In genomic region chr13:101540391-101541191, GRCm38 (mm10) we compare ENCODE assay signal across 8 mouse cellular contexts.
DNase-seq lines count a peak whose midpoint lies in the region; ATAC-seq and TF ChIP-seq lines count a peak whose summit lies in the region.

No protein-coding gene starts in this region.

- no peak overlapping the region for H3K9ac ChIP-seq in hindbrain, embryonic 11.5 days (ENCODE audit: low read depth, low read length)
- no peak overlapping the region for H3K9ac ChIP-seq in hindbrain, embryonic 12.5 days
- H3K9ac ChIP-seq in CH12.LX (ENCODE audit: insufficient read depth, low read depth) = no peak overlapping the region
- H3K9ac ChIP-seq in embryonic facial prominence, embryonic 15.5 days = no peak overlapping the region

- no peak overlapping the region for H3K4me2 ChIP-seq in hindbrain, embryonic 11.5 days (replicated peaks; ENCODE audit: low read depth, low read length)
- no peak overlapping the region for H3K4me2 ChIP-seq in hindbrain, embryonic 12.5 days (replicated peaks)
- peak overlapping the region; percentile 13; the same call in 1 of the 2 replicates for H3K4me2 ChIP-seq in CH12.LX (ENCODE audit: insufficient read depth, low read depth, poor library complexity, severe bottlenecking)
- peak overlapping the region; percentile 28 for H3K4me2 ChIP-seq in embryonic facial prominence, embryonic 15.5 days (replicated peaks)

- H3K4me1 ChIP-seq in hindbrain, embryonic 11.5 days (replicated peaks; ENCODE audit: control insufficient read depth, insufficient read depth, low read length) = no peaks in the 10 kb centered on the region
- H3K4me1 ChIP-seq in hindbrain, embryonic 12.5 days = peaks cover 7% of the 10 kb centered on the region
- peaks cover 17 to 44% of the 10 kb centered on the region in 2 experiments for H3K4me1 ChIP-seq in CH12.LX (ENCODE audit: control insufficient read depth in 1 of 2, insufficient read depth in 2 of 2)
- peaks cover 14% of the 10 kb centered on the region for H3K4me1 ChIP-seq in embryonic facial prominence, embryonic 15.5 days

- WGBS in hindbrain, embryonic 11.5 days = 57% methylated on average over 14 of the region's 14 CpGs
- 43% methylated on average over 14 of the region's 14 CpGs for WGBS in hindbrain, embryonic 12.5 days
- 34% methylated on average over 14 of the region's 14 CpGs for WGBS in embryonic facial prominence, embryonic 15.5 days

- ATAC-seq in hindbrain, embryonic 11.5 days (ENCODE audit: low FRiP score) = no peak
- ATAC-seq in hindbrain, embryonic 12.5 days (ENCODE audit: low FRiP score) = no peak
- peak; percentile 72 for ATAC-seq in embryonic facial prominence, embryonic 15.5 days (ENCODE audit: insufficient number of reproducible peaks, low FRiP score, low TSS enrichment, low read depth)
- ATAC-seq in megakaryocyte, adult 5-6 weeks (ENCODE audit: poor library complexity, severe bottlenecking) = peak; percentile 84

- TF ChIP-seq CTCF in CH12.LX (conservative IDR thresholded peaks at IDR 0.05 in 1 of 2, IDR thresholded peaks at IDR 0.05 in 1 of 2; ENCODE audit: low read depth in 2 of 2, low read length in 2 of 2) = no peak

- no peaks in the 10 kb centered on the region for H3K27me3 ChIP-seq in hindbrain, embryonic 11.5 days (ENCODE audit: control insufficient read depth, insufficient read depth, low read length)
- H3K27me3 ChIP-seq in hindbrain, embryonic 12.5 days = no peaks in the 10 kb centered on the region
- H3K27me3 ChIP-seq in CH12.LX (replicated peaks) = no peaks in the 10 kb centered on the region
- H3K27me3 ChIP-seq in embryonic facial prominence, embryonic 15.5 days = no peaks in the 10 kb centered on the region

- peak; percentile 47 for TF ChIP-seq EP300 in CH12.LX (IDR thresholded peaks at IDR 0.05; ENCODE audit: low read length)

- no peak overlapping the region for H3K4me3 ChIP-seq in hindbrain, embryonic 11.5 days (ENCODE audit: low read depth, low read length)
- no peak overlapping the region for H3K4me3 ChIP-seq in hindbrain, embryonic 12.5 days
- peak overlapping the region in 2 of 3 experiments; percentile 16 to 20 for H3K4me3 ChIP-seq in CH12.LX (replicated peaks in 1 of 3; ENCODE audit: low read depth in 2 of 3, low read length in 2 of 3, poor library complexity in 1 of 3)
- no peak overlapping the region for H3K4me3 ChIP-seq in embryonic facial prominence, embryonic 15.5 days (replicated peaks)

- no peak overlapping the region for H3K27ac ChIP-seq in hindbrain, embryonic 11.5 days (ENCODE audit: low read depth, low read length)
- no peak overlapping the region for H3K27ac ChIP-seq in hindbrain, embryonic 12.5 days
- H3K27ac ChIP-seq in CH12.LX (ENCODE audit: insufficient read depth, low read depth) = no peak overlapping the region
- no peak overlapping the region for H3K27ac ChIP-seq in embryonic facial prominence, embryonic 15.5 days (replicated peaks)

- peak; percentile 12 for DNase-seq in hindbrain, embryonic 11.5 days (ENCODE audit: low spot score)
- peak; percentile 72 for DNase-seq in CH12.LX (ENCODE audit: extremely low read depth)
- DNase-seq in left cerebral cortex, adult 8-10 months (ENCODE audit: low spot score in 2 of 2) = peak; percentile 31 to 82
- peak; percentile 44 for DNase-seq in urinary bladder, postnatal 25 days (ENCODE audit: low spot score)
- no peak for DNase-seq in retina, embryonic 14.5 days (ENCODE audit: low spot score)

- in situ Hi-C loops in CH12.LX (cut with MboI; ENCODE audit: low pct_ligation_motif_present, low pct_unique_long_range_greater_than_20kb, low sequenced_read_pairs) = loop anchor here (10.0 kb wide), 1 partner anchor 124 kb away; no protein-coding TSS in a partner anchor

- TF ChIP-seq RAD21 in CH12.LX (IDR thresholded peaks at IDR 0.05; ENCODE audit: low read depth, low read length) = no peak

- H3K9me3 ChIP-seq in hindbrain, embryonic 11.5 days (ENCODE audit: control insufficient read depth, low read length) = no peaks in the 10 kb centered on the region
- no peaks in the 10 kb centered on the region for H3K9me3 ChIP-seq in hindbrain, embryonic 12.5 days (replicated peaks)
- no peaks in the 10 kb centered on the region for H3K9me3 ChIP-seq in CH12.LX (replicated peaks; ENCODE audit: low read length)
- no peaks in the 10 kb centered on the region for H3K9me3 ChIP-seq in embryonic facial prominence, embryonic 15.5 days (replicated peaks)

- TF ChIP-seq POLR2A in CH12.LX (IDR thresholded peaks at IDR 0.05; ENCODE audit: low read depth, low read length) = no peak

- dilution Hi-C loops in CH12.LX (cut with MboI; ENCODE audit: extremely low pct_ligation_motif_present, extremely low pct_unique_long_range_greater_than_20kb, low sequenced_read_pairs) = no loop called here

- H3K79me2 ChIP-seq in CH12.LX (replicated peaks; ENCODE audit: control insufficient read depth, extremely low read depth, insufficient read depth, poor library complexity, severe bottlenecking) = no peaks in the 10 kb centered on the region

- H3K36me3 ChIP-seq in hindbrain, embryonic 11.5 days (ENCODE audit: control insufficient read depth, insufficient read depth, low read length) = no peaks in the 10 kb centered on the region
- no peaks in the 10 kb centered on the region for H3K36me3 ChIP-seq in hindbrain, embryonic 12.5 days
- no peaks in the 10 kb centered on the region for H3K36me3 ChIP-seq in CH12.LX (replicated peaks in 1 of 2; ENCODE audit: control insufficient read depth in 1 of 2, insufficient read depth in 1 of 2, low read length in 1 of 2)
- no peaks in the 10 kb centered on the region for H3K36me3 ChIP-seq in embryonic facial prominence, embryonic 15.5 days

TF ChIP-seq in CH12.LX, 34 proteins besides CTCF, POLR2A, EP300 and RAD21:
- TF ChIP-seq SIN3A (IDR thresholded peaks at IDR 0.05; ENCODE audit: low read length) = peak; percentile 66; the same call in 1 of the 2 replicates
- TF ChIP-seq ELF1 (IDR thresholded peaks at IDR 0.05; ENCODE audit: low read depth, low read length) = peak; percentile 86
- no peak for TF ChIP-seq HCFC1 (IDR thresholded peaks at IDR 0.05; ENCODE audit: low read depth, low read length)
- peak; percentile 88 for TF ChIP-seq ETS1 (conservative IDR thresholded peaks at IDR 0.05; ENCODE audit: low read depth, low read length)
- TF ChIP-seq MAX (IDR thresholded peaks at IDR 0.05; ENCODE audit: low read length) = peak; percentile 60
- no peak; the same call in 1 of the 2 replicates for TF ChIP-seq IRF4 (IDR thresholded peaks at IDR 0.05; ENCODE audit: low read depth, low read length)
- no peak for TF ChIP-seq MXI1 (IDR thresholded peaks at IDR 0.05; ENCODE audit: low read depth, low read length)
- peak; percentile 70 for TF ChIP-seq BHLHE40 (IDR thresholded peaks at IDR 0.05; ENCODE audit: low read depth, low read length)
- TF ChIP-seq MAZ (IDR thresholded peaks at IDR 0.05; ENCODE audit: low read depth, low read length) = no peak
- TF ChIP-seq TCF12 (IDR thresholded peaks at IDR 0.05; ENCODE audit: low read depth, low read length) = no peak
- TF ChIP-seq E2F4 (IDR thresholded peaks at IDR 0.05; ENCODE audit: insufficient replicate concordance, low read depth, low read length) = no peak
- TF ChIP-seq MEF2A (IDR thresholded peaks at IDR 0.05; ENCODE audit: borderline replicate concordance, low read depth, low read length) = peak; percentile 64; the same call in 1 of the 2 replicates

Comparison
In these comparisons a context has a peak if more than half of its experiments do, and no peak if none do; other contexts are left out.
1. ATAC-seq: peak in embryonic facial prominence, embryonic 15.5 days (single experiment) and megakaryocyte, adult 5-6 weeks (single experiment); none in hindbrain, embryonic 11.5 days (single experiment) and hindbrain, embryonic 12.5 days (single experiment).
2. H3K4me2 ChIP-seq: peak in CH12.LX (single experiment) and embryonic facial prominence, embryonic 15.5 days (single experiment); none in hindbrain, embryonic 11.5 days (single experiment) and hindbrain, embryonic 12.5 days (single experiment).
3. H3K4me3 ChIP-seq: peak in CH12.LX (2 of 3); none in hindbrain, embryonic 11.5 days (single experiment), hindbrain, embryonic 12.5 days (single experiment) and embryonic facial prominence, embryonic 15.5 days (single experiment).